Mouse (Mus musculus) forebrain, embryonic 14.5 days (tissue): ENCODE results near the gene Med16. TPM values are rescaled to one million over a fixed set of nuclear protein-coding genes. Genes with fewer than 3 reads are reported as not detected.

Experiments used
- ATAC-seq: fragments of 200-750 bp; cut with Nextera tagmentation; 2 replicates; pipeline ENCODE4 v1.8.0; 2017; ENCODE audit warnings: mild to moderate bottlenecking, moderate library complexity
- DNase-seq: peaks from one replicate; pipeline ENCODE4 v3.0.0-alpha.2; 2015; ENCODE audit warnings: low spot score
- H3K27ac ChIP-seq: fragments of 300-500 bp; sonication (generic); 2 replicates; pipeline ENCODE4 v1.5.1; 2014; ENCODE audit warnings: low read depth, mild to moderate bottlenecking, control low read depth, low read length, moderate library complexity
- H3K27me3 ChIP-seq: fragments of 300-500 bp; sonication (generic); replicated peaks from 2 replicates; pipeline ENCODE4 v1.6.1; 2014; ENCODE audit warnings: low read length, control low read depth, mixed read lengths; ENCODE audit not compliant: control insufficient read depth, insufficient read depth
- H3K36me3 ChIP-seq: fragments of 300-500 bp; sonication (generic); 2 replicates; pipeline ENCODE4 v1.6.1; 2014; ENCODE audit warnings: low read length, control low read depth; ENCODE audit not compliant: control insufficient read depth, insufficient read depth
- H3K4me1 ChIP-seq: fragments of 300-500 bp; sonication (generic); 2 replicates; pipeline ENCODE4 v1.6.1; 2014; ENCODE audit warnings: antibody characterized with exemption, low read length, control low read depth; ENCODE audit not compliant: control insufficient read depth, insufficient read depth
- H3K4me2 ChIP-seq: fragments of 300-500 bp; sonication (generic); 2 replicates; pipeline ENCODE4 v1.6.1; 2014; ENCODE audit warnings: mild to moderate bottlenecking, control low read depth, low read length
- H3K4me3 ChIP-seq: fragments of 300-500 bp; sonication (generic); 2 replicates; pipeline ENCODE4 v1.5.1; 2014; ENCODE audit warnings: low read depth, low read length, control low read depth
- H3K9ac ChIP-seq: fragments of 300-500 bp; sonication (generic); 2 replicates; pipeline ENCODE4 v1.6.1; 2014; ENCODE audit warnings: mild to moderate bottlenecking, low read length, control low read depth, moderate library complexity
- H3K9me3 ChIP-seq: fragments of 300-500 bp; sonication (generic); replicated peaks from 2 replicates; pipeline ENCODE4 v1.6.1; 2016; ENCODE audit warnings: low read length, control low read depth, mixed read lengths; ENCODE audit not compliant: control insufficient read depth
- WGBS: fragments of 180-500 bp; shearing (Covaris S2); extraction: QIAGEN DNeasy Blood & Tissue Kit; methylation state at CpG from one replicate; pipeline ENCODE4 v1.1.7; 2014; 5-methylcytosine and 5-hydroxymethylcytosine counted together
- polyA plus RNA-seq: library from polyadenylated mRNA; unstranded; fragments of >200 nt; fragmentation: Nextera tagmentation; extraction: Ambion mirVana; gene quantifications from 2 replicates; pipeline ENCODE4 v1.2.1, GENCODE M21; 2014

Gene Med16
- polyA plus RNA-seq = 40.5 and 47.6 TPM in 2 replicates

DNA sequence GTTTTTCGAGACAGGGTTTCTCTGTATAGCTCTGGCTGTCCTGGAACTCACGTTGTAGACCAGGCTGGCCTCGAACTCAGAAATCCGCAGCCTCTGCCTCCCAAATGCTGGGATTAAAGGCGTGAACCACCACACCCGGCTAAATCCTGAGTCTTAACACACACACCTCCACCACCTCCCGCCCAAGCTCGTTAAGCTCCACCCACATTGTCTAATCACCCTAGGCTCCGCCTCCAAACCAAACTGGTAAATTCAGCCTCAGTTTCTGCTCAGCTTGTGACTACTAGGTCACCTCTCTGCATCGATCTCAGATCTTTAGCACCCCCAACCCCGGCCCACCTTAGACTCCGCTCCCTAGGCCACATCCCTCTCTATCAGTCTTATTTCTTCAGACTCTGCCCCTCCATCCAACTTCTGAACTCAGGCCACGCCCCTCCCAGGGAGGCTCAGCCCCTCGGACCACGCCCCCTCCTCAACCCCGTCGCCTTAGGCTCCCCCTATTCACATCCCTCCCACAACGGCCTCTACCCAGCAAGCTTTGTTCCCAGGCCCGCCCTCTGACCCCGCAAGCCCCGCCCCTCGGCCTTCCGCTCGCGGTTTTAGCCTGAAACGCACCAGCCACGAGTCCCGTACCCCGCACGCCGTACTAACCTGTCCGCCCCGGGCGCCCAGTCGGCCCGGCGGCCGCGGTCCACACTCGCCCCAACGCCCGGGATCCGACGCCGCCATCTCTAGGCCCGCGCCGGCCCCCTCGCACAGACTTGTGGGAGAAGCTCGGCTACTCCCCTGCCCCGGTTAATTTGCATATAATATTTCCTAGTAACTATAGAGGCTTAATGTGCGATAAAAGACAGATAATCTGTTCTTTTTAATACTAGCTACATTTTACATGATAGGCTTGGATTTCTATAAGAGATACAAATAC, at the start of gene Med16:
Med16 (minus strand) TSS at position 757 of the 925 bp plus-strand sequence.
- peaks cover 4% of the 10 kb centered on the region; the same call in 1 of the 2 replicates for H3K4me1 ChIP-seq
- peak within 1 kb of the TSS; percentile 35 for H3K4me2 ChIP-seq
- WGBS = 2% methylated on average over 52 of the region's 52 CpGs
- H3K9ac ChIP-seq = peak within 1 kb of the TSS; percentile 88
- H3K36me3 ChIP-seq = peaks cover 44% of the 10 kb centered on the region
- H3K9me3 ChIP-seq = no peaks in the 10 kb centered on the region
- H3K27ac ChIP-seq = peak within 1 kb of the TSS; percentile 96
- peak within 1 kb of the TSS; percentile 56 for H3K4me3 ChIP-seq
- peak; percentile 93 for ATAC-seq
- peak; percentile 97 for DNase-seq
- H3K27me3 ChIP-seq = no peaks in the 10 kb centered on the region

DNA sequence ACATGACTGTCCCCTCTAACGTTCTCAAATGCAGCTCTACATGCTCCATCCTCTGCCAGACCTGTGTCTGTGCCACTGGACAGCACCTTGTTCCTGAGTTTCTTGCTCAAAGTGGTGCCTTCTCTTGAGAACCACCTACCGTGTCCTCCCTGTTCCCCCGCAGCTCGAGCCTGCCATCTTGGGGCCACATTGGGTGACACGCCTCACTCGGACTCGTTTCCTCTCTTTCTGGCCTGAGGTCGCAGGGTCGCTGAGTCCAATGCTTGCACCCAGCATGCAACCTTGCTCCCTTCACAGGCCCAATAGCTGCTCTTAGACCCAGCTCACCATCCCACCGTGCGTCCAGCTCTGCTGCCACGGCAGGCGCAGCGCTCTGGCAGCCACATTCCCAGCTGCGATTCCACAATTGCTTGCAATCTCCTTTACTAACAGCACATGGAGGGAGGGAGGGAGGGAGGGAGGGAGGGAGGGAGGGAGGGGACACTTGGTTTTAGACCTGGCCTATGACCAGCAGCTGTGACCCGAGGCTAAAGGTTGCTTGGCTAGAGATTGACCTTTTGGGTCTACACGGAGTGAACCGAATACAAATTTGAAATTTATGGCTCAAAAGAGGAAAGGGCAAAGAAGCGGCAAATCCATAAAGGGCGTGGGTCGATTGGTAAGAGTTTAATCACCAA, 49.6 kb upstream of the Med16 start:
- Histone ChIP-seq H3K27ac (no peak overlapping the region), H3K4me1 (peaks cover 6% of the 10 kb centered on the region; the same call in 1 of the 2 replicates), H3K9me3 (no peaks in the 10 kb centered on the region), H3K36me3 (peaks cover 20% of the 10 kb centered on the region), H3K27me3 (no peaks in the 10 kb centered on the region), H3K9ac (no peak overlapping the region), H3K4me3 (no peak overlapping the region), H3K4me2 (no peak overlapping the region)
- no peak for ATAC-seq
- WGBS = 17% methylated on average over 21 of the region's 21 CpGs
- DNase-seq = peak; percentile 62

DNA sequence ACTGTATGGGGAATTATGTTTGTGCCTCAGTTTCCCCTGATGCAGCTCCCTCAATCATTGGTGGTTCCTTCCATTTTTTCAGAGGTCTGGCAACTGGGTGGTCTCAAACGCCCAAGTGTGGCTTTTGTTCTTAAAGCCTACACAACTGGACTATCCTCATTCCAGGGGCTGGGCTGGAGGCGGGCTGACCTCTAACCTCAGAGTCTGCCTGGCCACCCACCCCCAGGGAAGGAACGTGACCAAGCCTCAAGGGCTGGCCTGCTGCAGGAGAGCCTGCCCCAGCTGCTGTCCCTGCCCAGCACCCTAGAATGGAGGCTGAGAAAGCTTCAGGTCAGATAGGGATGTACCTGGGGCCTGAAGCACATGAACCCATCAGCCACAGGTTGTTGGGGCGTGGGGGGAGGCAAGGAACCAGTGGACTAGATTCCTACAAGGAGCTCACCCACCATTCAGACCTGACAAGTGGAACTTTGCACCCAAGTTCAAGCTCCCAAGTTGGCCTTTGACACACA, 48.0 kb upstream of the Med16 start:
- no peak overlapping the region for H3K27ac ChIP-seq
- peaks cover 16% of the 10 kb centered on the region for H3K36me3 ChIP-seq
- WGBS = 23% methylated on average over 4 of the region's 4 CpGs
- no peaks in the 10 kb centered on the region for H3K27me3 ChIP-seq
- H3K9ac ChIP-seq = no peak overlapping the region
- H3K9me3 ChIP-seq = no peaks in the 10 kb centered on the region
- no peak overlapping the region for H3K4me2 ChIP-seq
- no peak overlapping the region for H3K4me3 ChIP-seq
- no peak for DNase-seq
- ATAC-seq = no peak
- H3K4me1 ChIP-seq = peaks cover 6% of the 10 kb centered on the region; the same call in 1 of the 2 replicates

DNA sequence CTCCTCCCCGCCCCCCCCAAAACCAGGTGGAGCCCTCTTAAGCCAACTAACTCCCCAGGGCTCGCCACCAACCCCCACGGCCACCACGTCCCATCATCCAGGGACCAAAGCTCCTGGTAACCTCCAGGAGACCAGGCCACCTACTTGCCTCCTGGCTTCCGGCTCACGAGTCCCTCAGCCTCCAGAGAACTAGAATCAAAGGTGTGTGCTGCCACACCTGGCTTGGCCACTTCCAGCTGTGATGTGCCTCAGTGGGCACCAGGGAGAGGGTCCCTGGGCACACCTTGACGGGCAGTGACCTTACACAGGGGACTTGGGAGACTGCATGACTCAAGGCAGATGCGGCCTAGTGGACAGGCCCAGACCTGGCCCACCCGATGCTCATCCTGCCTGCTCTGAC, 47.0 kb upstream of the Med16 start:
- WGBS = 78% methylated on average over 9 of the region's 9 CpGs
- Histone ChIP-seq H3K9ac (peak overlapping the region; percentile 29), H3K4me3 (no peak overlapping the region), H3K27me3 (no peaks in the 10 kb centered on the region), H3K4me1 (peaks cover 2% of the 10 kb centered on the region; the same call in 1 of the 2 replicates), H3K36me3 (peaks cover 23% of the 10 kb centered on the region), H3K4me2 (no peak overlapping the region), H3K27ac (no peak overlapping the region), H3K9me3 (no peaks in the 10 kb centered on the region)
- no peak for DNase-seq
- no peak for ATAC-seq

DNA sequence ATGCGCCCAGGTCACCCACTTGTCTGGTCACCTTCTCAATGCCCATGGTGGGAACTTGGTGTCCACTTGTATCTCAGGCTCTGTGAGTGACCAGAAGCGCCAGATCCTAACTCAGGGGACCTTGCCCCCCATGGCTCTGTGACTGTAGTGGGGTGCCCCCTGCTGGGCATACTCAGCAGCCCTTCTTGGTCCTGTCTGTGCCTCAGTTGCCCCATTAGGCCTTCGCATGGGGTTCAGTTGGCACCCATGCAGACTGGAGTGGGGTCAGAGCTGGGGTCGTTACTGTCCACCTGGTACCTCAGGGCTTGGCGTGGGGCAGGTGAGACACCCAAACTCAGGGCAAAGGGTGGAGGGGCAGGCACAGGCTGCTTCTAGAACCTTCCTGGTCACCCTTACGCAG, 45.2 kb upstream of the Med16 start:
- Histone ChIP-seq H3K4me3 (no peak overlapping the region), H3K36me3 (peaks cover 37% of the 10 kb centered on the region), H3K4me1 (no peaks in the 10 kb centered on the region), H3K27ac (no peak overlapping the region), H3K9ac (no peak overlapping the region), H3K4me2 (no peak overlapping the region), H3K27me3 (no peaks in the 10 kb centered on the region), H3K9me3 (no peaks in the 10 kb centered on the region)
- ATAC-seq = no peak
- WGBS = 84% methylated on average over 6 of the region's 6 CpGs
- DNase-seq = no peak

DNA sequence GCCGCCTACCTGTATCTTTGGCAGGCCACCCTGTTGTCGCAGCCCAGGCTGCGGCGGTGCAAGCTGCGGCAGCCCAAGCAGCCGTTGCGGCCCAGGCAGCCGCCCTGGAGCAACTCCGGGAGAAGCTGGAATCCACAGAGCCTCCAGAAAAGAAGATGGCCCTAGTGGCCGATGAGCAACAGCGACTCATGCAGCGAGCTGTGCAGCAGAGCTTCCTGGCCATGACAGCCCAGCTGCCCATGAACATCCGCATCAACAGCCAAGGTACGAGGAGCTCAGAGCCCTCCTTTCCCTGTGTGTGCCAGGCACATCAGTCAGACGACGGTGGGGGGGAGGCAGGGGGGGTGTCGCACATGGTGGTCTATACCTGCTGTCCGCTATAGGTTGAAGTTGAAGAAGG, 41.9 kb upstream of the Med16 start:
- DNase-seq (no peak), ATAC-seq (no peak)
- no peak overlapping the region for H3K4me3 ChIP-seq
- no peaks in the 10 kb centered on the region for H3K9me3 ChIP-seq
- peaks cover 38% of the 10 kb centered on the region for H3K36me3 ChIP-seq
- no peak overlapping the region for H3K27ac ChIP-seq
- 85% methylated on average over 18 of the region's 18 CpGs for WGBS
- H3K4me1 ChIP-seq = peaks cover 3% of the 10 kb centered on the region; the same call in 1 of the 2 replicates
- H3K4me2 ChIP-seq = no peak overlapping the region
- no peak overlapping the region for H3K9ac ChIP-seq
- H3K27me3 ChIP-seq = no peaks in the 10 kb centered on the region

DNA sequence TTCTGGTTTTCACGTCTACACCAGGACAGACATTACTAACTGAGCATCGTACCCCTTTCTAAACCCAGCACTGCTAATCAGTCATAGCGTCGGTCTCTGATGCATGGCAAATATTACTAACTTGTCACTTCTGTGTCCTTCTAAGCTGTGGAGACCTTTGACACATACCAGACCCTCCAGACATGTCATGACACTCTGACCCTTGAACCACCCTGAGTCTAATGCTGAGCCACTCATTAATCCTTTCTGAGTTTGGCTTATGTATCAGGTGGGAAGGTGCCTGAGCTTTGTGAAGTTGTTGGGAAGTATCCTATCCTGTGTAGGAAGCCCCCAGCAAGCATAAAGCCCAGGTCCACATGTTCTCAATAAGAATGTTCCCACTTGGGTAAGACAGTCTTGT, 41.1 kb upstream of the Med16 start:
- Histone ChIP-seq H3K36me3 (peaks cover 38% of the 10 kb centered on the region), H3K9me3 (no peaks in the 10 kb centered on the region), H3K9ac (no peak overlapping the region), H3K4me1 (peaks cover 3% of the 10 kb centered on the region; the same call in 1 of the 2 replicates), H3K27me3 (no peaks in the 10 kb centered on the region), H3K27ac (no peak overlapping the region), H3K4me3 (no peak overlapping the region), H3K4me2 (no peak overlapping the region)
- 96% methylated on average over 4 of the region's 4 CpGs for WGBS
- DNase-seq = no peak
- no peak for ATAC-seq

DNA sequence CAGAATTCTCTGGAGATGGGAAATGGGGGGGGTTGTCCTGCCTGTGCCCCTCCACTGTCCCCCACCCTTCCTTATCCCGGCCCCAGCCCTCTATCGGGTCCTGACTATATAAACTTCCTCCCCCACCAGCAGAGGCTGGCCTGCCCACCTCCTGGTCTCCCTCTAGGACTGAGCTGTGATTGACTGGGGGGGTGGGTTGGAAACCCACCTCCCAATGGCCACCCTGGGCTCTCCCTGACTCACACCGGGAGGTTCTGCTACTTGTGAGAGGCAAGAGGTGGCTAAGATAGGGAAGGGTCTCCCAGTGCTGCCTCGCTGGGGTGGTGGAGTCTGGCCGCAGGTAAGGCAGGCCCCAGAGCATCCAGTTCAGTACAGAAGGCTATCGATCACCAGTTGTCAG, 38.8 kb upstream of the Med16 start:
- Histone ChIP-seq H3K9me3 (no peaks in the 10 kb centered on the region), H3K4me2 (no peak overlapping the region), H3K27ac (no peak overlapping the region), H3K4me1 (peaks cover 3% of the 10 kb centered on the region; the same call in 1 of the 2 replicates), H3K9ac (no peak overlapping the region), H3K4me3 (no peak overlapping the region), H3K27me3 (no peaks in the 10 kb centered on the region), H3K36me3 (peaks cover 28% of the 10 kb centered on the region)
- DNase-seq (no peak), ATAC-seq (no peak)
- WGBS = 85% methylated on average over 6 of the region's 6 CpGs
